Mouse (Mus musculus) 3T3-L1 (cell line): ENCODE data around the gene Jpt2.

Source experiments
- DNase-seq: peaks from one replicate; pipeline ENCODE4 v3.0.0-alpha.2; 2015; ENCODE audit warnings: low read depth, low spot score

Jpt2 gene

DNA sequence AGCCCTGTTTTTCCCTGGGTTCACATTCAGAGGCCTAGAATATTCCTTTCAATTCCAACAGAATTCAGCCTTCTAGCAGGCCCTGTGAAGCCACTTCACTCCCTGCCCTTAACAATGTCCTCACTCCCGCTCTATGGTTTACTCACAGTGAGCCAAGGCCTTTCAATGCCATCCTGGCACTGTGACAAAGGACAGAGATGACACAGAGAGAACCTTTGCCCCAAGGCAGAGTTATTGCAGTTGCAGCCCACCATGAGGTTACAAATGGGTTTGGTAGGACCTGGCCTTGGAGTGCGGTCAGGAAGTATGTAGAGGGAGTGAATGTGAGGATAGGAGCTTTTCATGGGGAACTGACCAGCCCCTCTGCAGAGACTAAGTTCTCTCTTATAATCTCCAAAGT is 52.9 kb downstream of the Jpt2 start:
- DNase-seq, result no peak

GRCm38 (mm10) chr17:24903767-24904166 is 56.7 kb downstream of the Jpt2 start:
- DNase-seq, result no peak

- peak; percentile 71 for DNase-seq
Observed at GRCm38 (mm10) chr17:24902671-24903474, 57.6 kb downstream of the Jpt2 start.

- DNase-seq, result no peak
Observed at GRCm38 (mm10) chr17:24902124-24902523, 58.4 kb downstream of the Jpt2 start.

DNA sequence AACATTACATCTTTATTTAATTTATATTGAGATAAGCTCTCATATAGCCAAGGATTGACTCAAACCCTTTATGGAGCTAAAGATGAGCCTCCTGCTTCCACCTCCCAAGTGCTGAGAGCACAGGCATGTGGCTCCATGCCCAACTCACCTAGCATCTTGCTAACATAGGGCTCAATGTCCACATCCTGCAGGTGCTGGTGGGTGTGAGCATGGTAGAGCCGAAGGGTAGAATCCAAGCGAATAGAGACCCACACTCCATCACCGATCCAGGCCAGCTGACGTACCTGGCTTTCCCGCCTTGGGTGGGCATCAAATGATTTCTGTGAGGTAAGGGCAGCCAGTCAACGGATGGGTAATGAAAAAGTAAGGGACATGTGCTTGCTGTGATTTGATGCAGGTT is 60.5 kb downstream of the Jpt2 start:
- DNase-seq, result no peak

DNA sequence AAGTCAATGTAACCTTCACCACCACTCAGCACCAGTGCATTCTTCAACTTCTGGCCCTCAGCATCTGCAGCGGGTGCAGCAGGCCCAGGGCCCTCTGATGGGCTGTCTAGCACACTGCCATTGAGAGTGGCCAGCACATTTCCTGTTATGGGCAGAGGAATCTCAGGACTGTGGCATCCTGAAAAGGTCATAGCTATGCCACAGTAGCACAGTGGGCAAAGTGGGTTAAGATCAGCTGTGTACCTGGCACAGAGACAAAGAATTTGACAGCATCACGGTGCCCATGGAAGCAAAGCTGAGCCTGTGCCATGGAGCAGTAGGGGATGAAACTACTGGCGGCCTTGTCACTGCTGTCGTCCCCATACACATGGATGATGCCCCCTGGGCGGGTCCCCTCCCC is 61.3 kb downstream of the Jpt2 start:
- no peak for DNase-seq

DNA sequence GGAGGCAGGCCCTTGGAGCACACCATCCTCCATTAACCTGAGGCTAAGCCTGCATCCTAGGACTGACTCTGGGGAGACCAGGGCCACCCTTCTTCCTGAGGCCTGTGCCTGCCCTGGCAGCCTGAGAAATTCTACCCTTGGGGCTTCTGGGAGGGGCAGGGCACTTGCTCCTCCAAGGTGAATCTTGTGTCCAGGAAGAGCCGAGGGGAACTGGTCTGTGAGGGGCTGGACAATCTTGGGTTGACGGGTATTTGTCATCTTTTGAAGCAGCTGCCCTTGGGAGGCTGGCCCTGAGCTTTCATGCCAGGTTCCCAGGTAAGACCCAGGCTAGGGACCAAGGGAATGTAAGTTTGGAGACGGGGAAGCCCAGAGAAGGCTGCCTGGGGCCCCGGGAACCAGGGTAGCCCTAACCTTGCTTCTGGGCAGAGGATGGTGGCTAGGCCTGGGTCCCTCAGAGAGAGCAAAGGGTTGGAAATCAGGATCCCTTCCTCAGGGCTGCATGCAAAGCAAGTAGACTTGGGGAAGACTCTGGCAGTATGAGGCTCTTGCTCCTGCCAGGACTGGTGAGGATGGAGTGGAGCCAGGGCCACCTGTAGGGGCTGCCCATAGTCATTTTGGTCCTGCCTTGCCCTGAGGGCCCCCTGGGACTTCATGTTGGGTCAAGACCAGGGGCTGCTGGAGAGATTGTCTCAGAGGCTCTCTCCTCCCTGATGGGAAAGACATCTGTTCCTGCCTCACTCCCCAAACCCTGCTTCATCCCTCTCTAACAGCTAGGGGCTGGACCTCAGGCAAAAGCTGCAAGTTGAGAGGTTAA is 62.2 kb downstream of the Jpt2 start:
- no peak for DNase-seq

DNA sequence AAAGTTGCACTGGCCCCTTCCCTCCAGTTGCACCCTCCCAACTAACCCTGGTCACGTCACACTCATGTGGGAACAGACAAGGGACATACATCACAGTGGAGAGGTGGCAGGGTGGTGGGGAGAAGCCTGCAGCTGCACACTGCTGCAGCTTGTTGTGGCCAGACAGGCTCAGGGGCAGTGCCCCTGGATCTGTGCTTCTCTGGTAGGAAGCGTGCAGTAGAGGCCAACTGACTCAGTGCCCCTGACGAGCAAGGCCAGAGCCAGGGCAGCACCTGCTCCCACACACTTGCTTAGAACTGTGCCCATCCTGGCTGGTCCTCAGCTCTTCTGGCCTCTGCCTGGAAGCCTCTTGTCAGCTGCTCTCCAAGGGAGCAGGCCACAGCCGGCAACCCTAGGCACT is 62.9 kb downstream of the Jpt2 start:
- DNase-seq, result no peak

- DNase-seq, result no peak
Observed at GRCm38 (mm10) chr17:24896993-24897269, 63.6 kb downstream of the Jpt2 start.

DNA sequence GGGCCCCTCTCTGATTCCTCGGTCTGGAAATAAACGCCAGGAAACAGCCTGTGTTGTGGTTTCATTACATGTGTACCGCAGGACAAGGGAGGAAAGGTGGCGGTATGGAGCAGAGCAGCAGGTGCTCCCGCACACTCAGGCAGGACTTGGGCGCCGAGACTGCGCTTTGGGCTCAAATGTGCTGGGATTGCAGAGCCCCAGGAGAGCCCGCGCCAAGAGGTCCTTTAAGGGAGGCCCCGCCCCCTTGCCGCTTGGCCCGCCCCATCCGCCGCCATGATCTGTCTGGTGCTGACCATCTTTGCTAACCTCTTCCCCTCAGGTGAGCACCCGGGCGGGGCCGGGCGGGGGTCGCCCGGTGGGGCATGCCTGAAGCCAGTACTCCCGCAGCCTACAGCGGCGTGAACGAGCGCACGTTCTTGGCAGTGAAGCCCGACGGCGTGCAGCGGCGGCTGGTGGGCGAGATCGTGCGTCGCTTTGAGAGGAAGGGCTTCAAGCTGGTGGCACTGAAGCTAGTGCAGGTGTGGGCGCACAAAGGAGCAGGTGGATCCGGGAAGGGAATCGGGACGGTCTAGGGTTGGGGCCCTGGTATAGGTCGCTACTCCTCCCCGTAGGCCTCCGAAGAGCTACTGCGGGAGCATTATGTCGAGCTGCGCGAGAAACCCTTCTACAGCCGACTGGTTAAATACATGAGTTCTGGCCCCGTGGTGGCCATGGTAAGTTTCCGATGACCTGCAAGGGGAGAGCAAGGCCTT is 64.1 kb downstream of the Jpt2 start, which contains the start of gene Nme3:
Gene Nme3 (plus strand): TSS at position 260 of the 752 bp plus-strand sequence.
- DNase-seq, result peak; percentile 82

DNA sequence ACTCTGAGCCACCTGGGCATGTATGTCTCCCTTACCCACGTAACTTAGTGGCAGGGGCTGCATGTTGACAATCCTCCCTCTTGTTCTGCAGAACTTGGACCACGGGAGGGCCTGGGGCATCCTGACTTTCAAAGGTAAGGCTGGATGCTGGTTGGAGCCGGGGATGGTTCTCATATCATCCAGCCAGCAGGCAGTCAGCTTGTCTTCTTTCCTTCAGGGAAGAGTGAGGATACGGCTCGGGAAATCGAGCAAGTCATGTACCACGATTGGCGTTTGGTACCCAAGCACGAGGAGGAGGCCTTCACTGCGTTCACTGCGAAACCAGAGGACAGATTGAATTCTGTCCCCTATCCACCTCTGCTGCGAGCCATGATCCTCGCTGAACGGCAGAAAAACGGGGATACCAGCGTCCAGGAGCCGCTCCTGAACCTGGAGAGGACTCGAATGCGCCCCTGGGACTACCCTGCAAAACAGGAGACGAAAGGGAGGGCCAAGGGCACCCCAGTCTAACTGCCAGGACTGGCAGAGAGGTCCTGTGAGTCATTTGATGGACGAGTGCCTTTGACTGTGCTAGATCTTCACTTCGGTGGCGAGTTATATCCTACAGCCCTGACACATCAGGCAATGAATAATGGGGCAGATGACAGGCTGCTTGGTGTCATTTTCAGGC is 64.8 kb downstream of the Jpt2 start:
- no peak for DNase-seq

GRCm38 (mm10) chr17:24894995-24895547 is 65.4 kb downstream of the Jpt2 start, which contains the start of the genes Eme2 and Mrps34:
Eme2 (minus strand) TSS chr17:24895087.
Mrps34 (plus strand) TSS chr17:24895116.
- DNase-seq, result peak; percentile 92

DNA sequence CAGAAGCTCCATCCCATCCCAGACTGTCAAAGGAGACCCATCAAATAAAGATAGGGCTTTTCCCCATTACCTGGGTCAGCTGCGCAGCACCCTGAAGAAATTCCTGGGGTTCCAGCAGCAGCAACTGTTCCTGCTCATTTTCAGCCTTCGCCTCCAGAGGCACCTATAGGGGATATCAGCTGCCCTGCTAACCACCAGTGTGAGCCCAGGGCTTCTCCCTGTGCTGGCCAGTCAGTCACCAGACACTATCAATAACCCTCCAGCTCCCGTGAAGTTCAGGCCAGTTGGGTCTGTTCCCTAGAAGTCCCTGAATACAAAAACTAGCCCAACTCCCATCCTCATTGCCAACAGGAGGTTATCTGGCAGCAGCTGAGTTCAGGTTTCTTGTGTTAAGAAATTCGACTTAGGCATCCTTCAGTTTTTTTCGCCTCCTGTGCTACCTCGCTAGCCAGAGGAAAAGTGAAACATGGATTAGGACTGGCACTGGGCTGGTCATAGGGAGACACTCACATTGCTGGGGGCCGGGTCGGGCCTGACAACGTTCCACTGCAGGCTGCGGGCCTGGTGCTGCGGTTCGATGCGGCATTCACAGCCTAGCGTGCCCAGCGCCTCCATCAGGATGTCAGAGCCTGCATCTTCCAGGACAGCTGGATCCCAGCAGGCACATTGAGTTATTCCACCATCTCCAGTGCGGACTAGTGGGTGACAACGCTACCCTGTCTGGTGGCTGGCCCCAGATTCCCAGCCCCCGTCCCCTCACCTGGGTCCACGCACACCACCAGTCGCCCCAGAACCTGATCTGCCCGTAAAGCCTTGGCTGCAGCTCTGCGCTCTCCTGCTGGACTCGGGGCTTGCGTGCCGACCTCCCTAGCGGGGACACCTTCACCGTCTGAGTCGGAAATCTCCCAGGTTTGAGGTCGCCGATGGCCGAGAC is 66.2 kb downstream of the Jpt2 start:
- DNase-seq, result peak; percentile 52

DNA sequence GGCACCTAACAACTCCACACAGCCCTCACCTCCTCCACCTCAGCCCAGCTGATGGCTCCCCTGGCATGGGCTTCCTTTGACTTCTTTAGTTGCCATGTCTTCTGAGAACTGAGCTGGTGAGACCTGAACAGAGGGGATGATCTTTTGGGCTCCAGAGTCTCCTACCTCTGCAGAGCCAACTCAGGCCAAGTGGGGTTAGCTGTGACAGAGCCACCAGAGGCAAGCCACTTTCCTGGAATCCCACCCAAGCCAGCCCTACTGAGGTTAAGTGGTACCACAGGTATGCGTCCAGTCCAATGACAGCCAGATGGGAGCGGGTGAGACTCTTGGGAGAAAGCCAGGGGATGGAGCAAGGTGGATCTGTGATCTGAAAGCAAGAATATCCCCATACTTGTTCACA is 67.2 kb downstream of the Jpt2 start:
- no peak for DNase-seq

DNA sequence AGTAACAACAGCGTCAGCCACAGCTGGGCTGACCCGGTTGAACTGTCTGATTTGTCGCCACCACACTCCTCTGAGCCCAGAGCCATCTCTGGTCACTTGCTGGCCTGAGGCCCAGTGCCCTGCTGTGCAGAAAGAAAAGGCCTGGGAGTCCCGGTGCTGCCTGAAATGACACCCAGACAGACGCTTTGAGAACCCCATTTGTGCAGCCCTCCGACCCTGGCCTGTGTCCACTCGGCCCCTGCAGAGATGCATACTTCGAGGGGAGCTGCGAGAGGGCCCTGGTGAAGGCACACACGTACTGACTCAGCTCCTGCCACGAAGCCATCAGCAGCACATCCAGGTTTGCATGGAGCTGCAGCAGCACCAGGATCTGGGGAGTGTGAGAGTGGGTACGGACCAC is 67.7 kb downstream of the Jpt2 start:
- DNase-seq, result no peak

DNA sequence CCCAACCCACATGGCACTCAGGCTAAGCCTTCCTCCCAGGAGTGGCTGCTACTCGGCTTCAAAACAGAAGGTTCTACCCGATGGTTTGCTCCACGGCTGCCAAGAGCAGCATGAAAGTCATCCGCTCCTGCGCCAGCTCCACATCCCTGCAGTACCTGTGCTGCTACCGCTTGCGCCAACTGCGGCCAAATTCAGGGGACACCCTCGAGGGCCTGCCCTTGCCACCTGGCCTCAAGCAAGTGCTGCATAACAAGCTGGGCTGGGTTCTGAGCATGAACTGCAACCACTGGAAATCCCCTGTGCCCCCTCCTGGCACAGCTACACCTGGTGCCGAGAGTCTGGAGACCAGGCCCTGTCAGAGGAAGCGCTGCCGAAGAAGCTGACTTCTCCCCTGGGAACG is 69.2 kb downstream of the Jpt2 start:
- DNase-seq, result no peak

GRCm38 (mm10) chr17:24890151-24891092 is 70.1 kb downstream of the Jpt2 start:
- DNase-seq, result no peak

GRCm38 (mm10) chr17:24888862-24889261 is 71.6 kb downstream of the Jpt2 start:
- DNase-seq, result no peak
